Mouse (Mus musculus): ENCODE measurements around the gene AC141477.1. TPM values are rescaled to one million over a fixed set of nuclear protein-coding genes. Genes with fewer than 3 reads are reported as not detected.

The AC141477.1 gene
- polyA plus RNA-seq, 1 experiment: not detected

GRCm38 (mm10) chr10:76433925-76434324 is 6.3 kb downstream of the AC141477.1 start:
- no peak for TF ChIP-seq SRF (IDR thresholded peaks at IDR 0.05; ENCODE audit: control insufficient read depth, insufficient read length, low read depth)
- TF ChIP-seq MAX (IDR thresholded peaks at IDR 0.05; ENCODE audit: low read depth): no peak
- no peak for TF ChIP-seq REST (IDR thresholded peaks at IDR 0.05; ENCODE audit: insufficient read depth, insufficient read length)
- TF ChIP-seq MYOG (IDR thresholded peaks at IDR 0.05; ENCODE audit: control insufficient read depth in 1 of 3, insufficient read depth in 1 of 3, insufficient read length in 2 of 3, low read depth in 2 of 3): no peak
- TF ChIP-seq POLR2A (IDR thresholded peaks at IDR 0.05; ENCODE audit: insufficient read length, low read depth): no peak
- no peak for TF ChIP-seq CEBPB (IDR thresholded peaks at IDR 0.05; ENCODE audit: insufficient read depth, poor library complexity, severe bottlenecking)
- no peak for TF ChIP-seq POLR2AphosphoS2 (IDR thresholded peaks at IDR 0.05; ENCODE audit: insufficient read length, low read depth)
- TF ChIP-seq USF1 (IDR thresholded peaks at IDR 0.05; ENCODE audit: low read depth): no peak
- TF ChIP-seq TCF3 (IDR thresholded peaks at IDR 0.05; ENCODE audit: insufficient read length, low read depth): no peak
- TF ChIP-seq MYOD1 (IDR thresholded peaks at IDR 0.05; ENCODE audit: control insufficient read depth in 1 of 3, insufficient read length in 2 of 3, low read depth in 2 of 3): no peak
- TF ChIP-seq TCF12 (IDR thresholded peaks at IDR 0.05; ENCODE audit: insufficient read depth, poor library complexity, severe bottlenecking): no peak
- no peak for TF ChIP-seq E2F4 (IDR thresholded peaks at IDR 0.05; ENCODE audit: insufficient read depth)
- no peak overlapping the region for H3K4me3 ChIP-seq
- no peaks in the 10 kb centered on the region for H3K79me2 ChIP-seq (ENCODE audit: control insufficient read depth, insufficient read depth)
- H3K4me2 ChIP-seq (ENCODE audit: low read depth): no peak overlapping the region
- H3ac ChIP-seq (ENCODE audit: control insufficient read depth, insufficient read length): no peak overlapping the region
- no peaks in the 10 kb centered on the region for H3K27me3 ChIP-seq (ENCODE audit: control insufficient read depth, insufficient read depth, insufficient read length)
- peaks cover 52% of the 10 kb centered on the region for H3K36me3 ChIP-seq (ENCODE audit: control insufficient read depth, insufficient read depth)

GRCm38 (mm10) chr10:76425674-76426073 is 14.6 kb downstream of the AC141477.1 start:
- H3K36me3 ChIP-seq (ENCODE audit: control insufficient read depth, insufficient read depth): peaks cover 46% of the 10 kb centered on the region
- no peak overlapping the region for H3K4me3 ChIP-seq
- no peaks in the 10 kb centered on the region for H3K79me2 ChIP-seq (ENCODE audit: control insufficient read depth, insufficient read depth)
- H3ac ChIP-seq (ENCODE audit: control insufficient read depth, insufficient read length): no peak overlapping the region
- no peaks in the 10 kb centered on the region for H3K27me3 ChIP-seq (ENCODE audit: control insufficient read depth, insufficient read depth, insufficient read length)
- no peak overlapping the region for H3K4me2 ChIP-seq (ENCODE audit: low read depth)
- TF ChIP-seq MYOG (IDR thresholded peaks at IDR 0.05; ENCODE audit: control insufficient read depth in 1 of 3, insufficient read depth in 1 of 3, insufficient read length in 2 of 3, low read depth in 2 of 3) (no peak), USF1 (IDR thresholded peaks at IDR 0.05; ENCODE audit: low read depth) (no peak), POLR2AphosphoS2 (IDR thresholded peaks at IDR 0.05; ENCODE audit: insufficient read length, low read depth) (no peak), MYOD1 (IDR thresholded peaks at IDR 0.05; ENCODE audit: control insufficient read depth in 1 of 3, insufficient read length in 2 of 3, low read depth in 2 of 3) (no peak), CEBPB (IDR thresholded peaks at IDR 0.05; ENCODE audit: insufficient read depth, poor library complexity, severe bottlenecking) (no peak), E2F4 (IDR thresholded peaks at IDR 0.05; ENCODE audit: insufficient read depth) (no peak)

- peaks cover 5% of the 10 kb centered on the region for H3K36me3 ChIP-seq (ENCODE audit: control insufficient read depth, insufficient read depth)
- H3ac ChIP-seq (ENCODE audit: control insufficient read depth, insufficient read length): no peak overlapping the region
- no peaks in the 10 kb centered on the region for H3K79me2 ChIP-seq (ENCODE audit: control insufficient read depth, insufficient read depth)
- no peak overlapping the region for H3K4me3 ChIP-seq
- TF ChIP-seq USF1 (IDR thresholded peaks at IDR 0.05; ENCODE audit: low read depth) (no peak), CEBPB (IDR thresholded peaks at IDR 0.05; ENCODE audit: insufficient read depth, poor library complexity, severe bottlenecking) (no peak), TCF12 (IDR thresholded peaks at IDR 0.05; ENCODE audit: insufficient read depth, poor library complexity, severe bottlenecking) (peak; percentile 38), MYOD1 (IDR thresholded peaks at IDR 0.05; ENCODE audit: control insufficient read depth in 1 of 3, insufficient read length in 2 of 3, low read depth in 2 of 3) (peak; percentile 78 to 94 (median 79)), SRF (IDR thresholded peaks at IDR 0.05; ENCODE audit: control insufficient read depth, insufficient read length, low read depth) (no peak), POLR2AphosphoS2 (IDR thresholded peaks at IDR 0.05; ENCODE audit: insufficient read length, low read depth) (no peak), MYOG (IDR thresholded peaks at IDR 0.05; ENCODE audit: control insufficient read depth in 1 of 3, insufficient read depth in 1 of 3, insufficient read length in 2 of 3, low read depth in 2 of 3) (peak; percentile 55 to 95 (median 92)), MAX (IDR thresholded peaks at IDR 0.05; ENCODE audit: low read depth) (no peak), E2F4 (IDR thresholded peaks at IDR 0.05; ENCODE audit: insufficient read depth) (no peak), POLR2A (IDR thresholded peaks at IDR 0.05; ENCODE audit: insufficient read length, low read depth) (no peak)
- H3K4me2 ChIP-seq (ENCODE audit: low read depth): peak overlapping the region; percentile 58
- H3K27me3 ChIP-seq (ENCODE audit: control insufficient read depth, insufficient read depth, insufficient read length): no peaks in the 10 kb centered on the region
Measured at GRCm38 (mm10) chr10:76416811-76417210, 23.4 kb downstream of the AC141477.1 start.

- Histone ChIP-seq H3K79me2 (ENCODE audit: control insufficient read depth, insufficient read depth) (no peaks in the 10 kb centered on the region), H3K36me3 (ENCODE audit: control insufficient read depth, insufficient read depth) (peaks cover 31% of the 10 kb centered on the region), H3K4me2 (ENCODE audit: low read depth) (no peak overlapping the region), H3ac (ENCODE audit: control insufficient read depth, insufficient read length) (no peak overlapping the region), H3K4me3 (no peak overlapping the region), H3K27me3 (ENCODE audit: control insufficient read depth, insufficient read depth, insufficient read length) (no peaks in the 10 kb centered on the region)
- no peak for TF ChIP-seq SRF (IDR thresholded peaks at IDR 0.05; ENCODE audit: control insufficient read depth, insufficient read length, low read depth)
- TF ChIP-seq REST (IDR thresholded peaks at IDR 0.05; ENCODE audit: insufficient read depth, insufficient read length): no peak
- no peak for TF ChIP-seq TCF12 (IDR thresholded peaks at IDR 0.05; ENCODE audit: insufficient read depth, poor library complexity, severe bottlenecking)
- no peak for TF ChIP-seq POLR2A (IDR thresholded peaks at IDR 0.05; ENCODE audit: insufficient read length, low read depth)
- TF ChIP-seq MYOG (IDR thresholded peaks at IDR 0.05; ENCODE audit: control insufficient read depth in 1 of 3, insufficient read depth in 1 of 3, insufficient read length in 2 of 3, low read depth in 2 of 3): no peak
- no peak for TF ChIP-seq POLR2AphosphoS2 (IDR thresholded peaks at IDR 0.05; ENCODE audit: insufficient read length, low read depth)
- TF ChIP-seq MYOD1 (IDR thresholded peaks at IDR 0.05; ENCODE audit: control insufficient read depth in 1 of 3, insufficient read length in 2 of 3, low read depth in 2 of 3): no peak
- TF ChIP-seq USF1 (IDR thresholded peaks at IDR 0.05; ENCODE audit: low read depth): no peak
- no peak for TF ChIP-seq TCF3 (IDR thresholded peaks at IDR 0.05; ENCODE audit: insufficient read length, low read depth)
- TF ChIP-seq E2F4 (IDR thresholded peaks at IDR 0.05; ENCODE audit: insufficient read depth): no peak
- no peak for TF ChIP-seq MAX (IDR thresholded peaks at IDR 0.05; ENCODE audit: low read depth)
- no peak for TF ChIP-seq CEBPB (IDR thresholded peaks at IDR 0.05; ENCODE audit: insufficient read depth, poor library complexity, severe bottlenecking)
Measured at GRCm38 (mm10) chr10:76408520-76408919, 31.7 kb downstream of the AC141477.1 start.

- no peaks in the 10 kb centered on the region for H3K27me3 ChIP-seq (ENCODE audit: control insufficient read depth, insufficient read depth, insufficient read length)
- no peaks in the 10 kb centered on the region for H3K79me2 ChIP-seq (ENCODE audit: control insufficient read depth, insufficient read depth)
- H3ac ChIP-seq (ENCODE audit: control insufficient read depth, insufficient read length): no peak overlapping the region
- H3K36me3 ChIP-seq (ENCODE audit: control insufficient read depth, insufficient read depth): peaks cover 17% of the 10 kb centered on the region
- no peak overlapping the region for H3K4me3 ChIP-seq
- no peak overlapping the region for H3K4me2 ChIP-seq (ENCODE audit: low read depth)
- TF ChIP-seq POLR2AphosphoS2 (IDR thresholded peaks at IDR 0.05; ENCODE audit: insufficient read length, low read depth) (no peak), TCF12 (IDR thresholded peaks at IDR 0.05; ENCODE audit: insufficient read depth, poor library complexity, severe bottlenecking) (no peak), USF1 (IDR thresholded peaks at IDR 0.05; ENCODE audit: low read depth) (no peak), CEBPB (IDR thresholded peaks at IDR 0.05; ENCODE audit: insufficient read depth, poor library complexity, severe bottlenecking) (no peak), MYOD1 (IDR thresholded peaks at IDR 0.05; ENCODE audit: control insufficient read depth in 1 of 3, insufficient read length in 2 of 3, low read depth in 2 of 3) (no peak), MAX (IDR thresholded peaks at IDR 0.05; ENCODE audit: low read depth) (no peak), POLR2A (IDR thresholded peaks at IDR 0.05; ENCODE audit: insufficient read length, low read depth) (no peak), MYOG (IDR thresholded peaks at IDR 0.05; ENCODE audit: control insufficient read depth in 1 of 3, insufficient read depth in 1 of 3, insufficient read length in 2 of 3, low read depth in 2 of 3) (no peak), SRF (IDR thresholded peaks at IDR 0.05; ENCODE audit: control insufficient read depth, insufficient read length, low read depth) (no peak), TCF3 (IDR thresholded peaks at IDR 0.05; ENCODE audit: insufficient read length, low read depth) (no peak), REST (IDR thresholded peaks at IDR 0.05; ENCODE audit: insufficient read depth, insufficient read length) (no peak), E2F4 (IDR thresholded peaks at IDR 0.05; ENCODE audit: insufficient read depth) (no peak)
Measured at GRCm38 (mm10) chr10:76392596-76392995, 47.6 kb downstream of the AC141477.1 start.
